Mouse (Mus musculus) stomach, postnatal 0 days (tissue): ENCODE measurements at regions not wholly inside any gene's neighbourhood (a gene's known extent, or its start where the extent isn't known, plus 50 kb on each side); places are given as distances from the start of the nearest gene placed in this dataset.

Source experiments
- ATAC-seq: fragments of 200-750 bp; cut with Nextera tagmentation; 2 replicates; pipeline ENCODE4 v1.8.0; 2017; ENCODE audit not compliant: low FRiP score, low TSS enrichment
- DNase-seq: peaks from one replicate; pipeline ENCODE4 v3.0.0-alpha.2; 2016; ENCODE audit warnings: low spot score
- H3K27ac ChIP-seq: fragments of 300-500 bp; sonication (generic); replicated peaks from 2 replicates; pipeline ENCODE4 v1.5.1; 2014; ENCODE audit warnings: mild to moderate bottlenecking, control low read depth
- H3K27me3 ChIP-seq: fragments of 300-500 bp; sonication (generic); 2 replicates; pipeline ENCODE4 v1.6.1; 2014; ENCODE audit warnings: low read length; ENCODE audit not compliant: control insufficient read depth, insufficient read depth
- H3K36me3 ChIP-seq: fragments of 300-500 bp; sonication (generic); 2 replicates; pipeline ENCODE4 v1.6.1; 2014; ENCODE audit warnings: low read length, mixed read lengths; ENCODE audit not compliant: control insufficient read depth, insufficient read depth
- H3K4me1 ChIP-seq: fragments of 300-500 bp; sonication (generic); replicated peaks from 2 replicates; pipeline ENCODE4 v1.6.1; 2014; ENCODE audit warnings: antibody characterized with exemption; ENCODE audit not compliant: control insufficient read depth, insufficient read depth
- H3K4me2 ChIP-seq: fragments of 300-500 bp; sonication (generic); replicated peaks from 2 replicates; pipeline ENCODE4 v1.6.1; 2014; ENCODE audit warnings: low read depth, mild to moderate bottlenecking, control low read depth, moderate library complexity
- H3K4me3 ChIP-seq: fragments of 300-500 bp; sonication (generic); 2 replicates; pipeline ENCODE4 v1.5.1; 2014; ENCODE audit warnings: low read depth, low read length, control low read depth
- H3K9ac ChIP-seq: fragments of 300-500 bp; sonication (generic); 2 replicates; pipeline ENCODE4 v1.6.1; 2014; ENCODE audit warnings: mild to moderate bottlenecking, low read length, control low read depth, mixed read lengths
- H3K9me3 ChIP-seq: fragments of 300-500 bp; sonication (generic); 2 replicates; pipeline ENCODE4 v1.6.1; 2016; ENCODE audit warnings: low read length; ENCODE audit not compliant: control insufficient read depth
- CTCF ChIP-seq: IDR thresholded peaks from 2 replicates; pipeline ENCODE4 v1.5.1; 2016; ENCODE audit warnings: antibody characterized with exemption, low read depth, mild to moderate bottlenecking, moderate library complexity
- EP300 ChIP-seq: optimal IDR thresholded peaks from 2 replicates; pipeline ENCODE3; 2016; ENCODE audit warnings: antibody characterized with exemption
- WGBS: fragments of 180-500 bp; shearing (Covaris S2); extraction: QIAGEN DNeasy Blood & Tissue Kit; methylation state at CpG from one replicate; pipeline ENCODE4 v1.1.7; 2014; 5-methylcytosine and 5-hydroxymethylcytosine counted together

- H3K36me3 ChIP-seq: no peaks in the 10 kb centered on the region
- no peaks in the 10 kb centered on the region for H3K4me1 ChIP-seq
- no peaks in the 10 kb centered on the region for H3K9me3 ChIP-seq
- TF ChIP-seq EP300 (no peak), CTCF (no peak)
- no peaks in the 10 kb centered on the region for H3K27me3 ChIP-seq
- 22% methylated on average over 1 of the region's 1 CpGs for WGBS
- DNase-seq (no peak), ATAC-seq (no peak)
- no peak overlapping the region for H3K27ac ChIP-seq
- H3K9ac ChIP-seq: no peak overlapping the region
- H3K4me2 ChIP-seq: no peak overlapping the region
- no peak overlapping the region for H3K4me3 ChIP-seq
Observed at GRCm38 (mm10) chr15:49229063-49229462, 4655.6 kb upstream of the Gm7489 start.

GRCm38 (mm10) chr15:49230846-49231245 is 4653.9 kb upstream of the Gm7489 start:
- Histone ChIP-seq H3K4me1 (no peaks in the 10 kb centered on the region), H3K9ac (no peak overlapping the region)

GRCm38 (mm10) chr15:49270198-49270597 is 4614.5 kb upstream of the Gm7489 start:
- Histone ChIP-seq H3K27me3 (no peaks in the 10 kb centered on the region), H3K4me1 (no peaks in the 10 kb centered on the region), H3K36me3 (no peaks in the 10 kb centered on the region), H3K9me3 (no peaks in the 10 kb centered on the region), H3K4me3 (no peak overlapping the region), H3K9ac (no peak overlapping the region), H3K27ac (no peak overlapping the region), H3K4me2 (no peak overlapping the region)
- DNase-seq (no peak), ATAC-seq (no peak)
- 42% methylated on average over 1 of the region's 1 CpGs for WGBS
- peak; percentile 33; the same call in 1 of the 2 replicates for TF ChIP-seq CTCF
- no peak for TF ChIP-seq EP300

More at GRCm38 (mm10) chr15:49230846-49231245, 4653.9 kb upstream of the Gm7489 start:
- ATAC-seq (no peak), DNase-seq (no peak)
- Histone ChIP-seq H3K9me3 (no peaks in the 10 kb centered on the region), H3K36me3 (no peaks in the 10 kb centered on the region), H3K4me2 (no peak overlapping the region), H3K27me3 (no peaks in the 10 kb centered on the region), H3K27ac (no peak overlapping the region), H3K4me3 (no peak overlapping the region)
- TF ChIP-seq EP300 (no peak), CTCF (no peak)
